Mouse (Mus musculus) midbrain, embryonic 10.5 days (tissue): ENCODE data around the gene Gm7324. TPM values are rescaled to one million over a fixed set of nuclear protein-coding genes. Genes with fewer than 3 reads are reported as not detected.
"Not testable (repeated sequence)": the region's sequence is repeated elsewhere in the genome, so short reads cannot be mapped to it uniquely, and the experiment has no call there.

Source experiments
- DNase-seq: peaks from one replicate; pipeline ENCODE4 v3.0.0-alpha.2; 2017; ENCODE audit warnings: low spot score
- H3K27ac ChIP-seq: fragments of 300-500 bp; sonication (generic); replicated peaks from 2 replicates; pipeline ENCODE4 v1.5.1; 2016; ENCODE audit warnings: mild to moderate bottlenecking
- H3K27me3 ChIP-seq: fragments of 300-500 bp; sonication (generic); 2 replicates; pipeline ENCODE4 v1.6.1; 2016; ENCODE audit warnings: low read depth, mild to moderate bottlenecking; ENCODE audit not compliant: poor library complexity, severe bottlenecking
- H3K36me3 ChIP-seq: fragments of 300-500 bp; sonication (generic); 2 replicates; pipeline ENCODE4 v1.6.1; 2016; ENCODE audit warnings: mild to moderate bottlenecking, moderate library complexity
- H3K4me1 ChIP-seq: fragments of 300-500 bp; sonication (generic); 2 replicates; pipeline ENCODE4 v1.6.1; 2016
- H3K4me3 ChIP-seq: fragments of 300-500 bp; sonication (generic); 2 replicates; pipeline ENCODE4 v1.5.1; 2016; ENCODE audit warnings: mild to moderate bottlenecking, moderate library complexity
- H3K9me3 ChIP-seq: fragments of 300-500 bp; sonication (generic); replicated peaks from 2 replicates; pipeline ENCODE4 v1.6.1; 2016; ENCODE audit warnings: mild to moderate bottlenecking
- WGBS: fragments of 180-500 bp; shearing (Covaris S2); methylation state at CpG from one replicate; pipeline ENCODE4 v1.1.7; 2016; 5-methylcytosine and 5-hydroxymethylcytosine counted together
- polyA plus RNA-seq: library from polyadenylated mRNA; unstranded; fragments of >200 nt; fragmentation: Nextera tagmentation; extraction: Ambion mirVana; gene quantifications from 2 replicates; pipeline ENCODE4 v1.2.1, GENCODE M21; 2016

Gm7324 gene
- 1.1 and 1.8 TPM in 2 replicates for polyA plus RNA-seq

- H3K4me3 ChIP-seq: not testable (repeated sequence)
- 92% methylated on average over 4 of the region's 4 CpGs for WGBS
Observed at GRCm38 (mm10) chr14:43697621-43698020, at the start of gene Gm7324. TSS of gene Gm7324 (plus strand) at chr14:43697828.

GRCm38 (mm10) chr14:43677099-43677498, 20.5 kb upstream of the Gm7324 start, which contains the start of gene Gm8165:
TSS of gene Gm8165 (minus strand) at chr14:43677199.
- H3K36me3 ChIP-seq, DNase-seq, H3K27me3 ChIP-seq, H3K27ac ChIP-seq, H3K4me3 ChIP-seq, H3K9me3 ChIP-seq, H3K4me1 ChIP-seq: not testable (repeated sequence)
- 88% methylated on average over 1 of the region's 2 CpGs for WGBS

More at GRCm38 (mm10) chr14:43697621-43698020, at the start of gene Gm7324:
- H3K4me1 ChIP-seq, H3K9me3 ChIP-seq, DNase-seq, H3K27me3 ChIP-seq, H3K36me3 ChIP-seq, H3K27ac ChIP-seq: not testable (repeated sequence)

- H3K4me1 ChIP-seq, H3K27ac ChIP-seq, DNase-seq, H3K4me3 ChIP-seq, H3K9me3 ChIP-seq, H3K27me3 ChIP-seq, H3K36me3 ChIP-seq: not testable (repeated sequence)
- 100% methylated on average over 3 of the region's 3 CpGs for WGBS
Observed at GRCm38 (mm10) chr14:43727385-43727784, 29.8 kb downstream of the Gm7324 start, which contains the start of gene Gm16506. TSS of gene Gm16506 (minus strand) at chr14:43727485.

- H3K27ac ChIP-seq, H3K4me3 ChIP-seq, H3K36me3 ChIP-seq, H3K27me3 ChIP-seq, DNase-seq, H3K9me3 ChIP-seq, H3K4me1 ChIP-seq: not testable (repeated sequence)
- 79% methylated on average over 4 of the region's 4 CpGs for WGBS
Observed at GRCm38 (mm10) chr14:43747566-43747965, 49.9 kb downstream of the Gm7324 start, which contains the start of gene Gm6526. TSS of gene Gm6526 (plus strand) at chr14:43747866.

Other genes with a start within 250 kb of the Gm7324 start
- gene Gm5799, start 154.3 kb upstream of the Gm7324 start, polyA plus RNA-seq: not detected in 2 replicates
- not detected in 2 replicates for gene Gm17654, start 118.7 kb upstream of the Gm7324 start, polyA plus RNA-seq
- gene Gm10375, start 89.8 kb upstream of the Gm7324 start, polyA plus RNA-seq: not detected in 2 replicates
- not detected in 2 replicates for gene Gm8165, start 20.6 kb upstream of the Gm7324 start, polyA plus RNA-seq
- gene Gm16506, start 29.7 kb downstream of the Gm7324 start, polyA plus RNA-seq: not detected in 2 replicates
- gene Gm6526, start 50.0 kb downstream of the Gm7324 start, polyA plus RNA-seq: not detected in 2 replicates
- not detected in 2 replicates for gene Gm8180, start 86.9 kb downstream of the Gm7324 start, polyA plus RNA-seq
- not detected in 2 replicates for gene Ear1, start 177.7 kb downstream of the Gm7324 start, polyA plus RNA-seq
- gene Ear10, start 225.7 kb downstream of the Gm7324 start, polyA plus RNA-seq: not detected in 2 replicates
- gene Gm8113, start 227.6 kb downstream of the Gm7324 start, polyA plus RNA-seq: 4.0 and 4.1 TPM in 2 replicates